Mouse (Mus musculus) embryonic fibroblast, embryonic 13.5 days (primary cell): ENCODE results near the gene Lta. TPM values are rescaled to one million over a fixed set of nuclear protein-coding genes. Genes with fewer than 3 reads are reported as not detected.

Experiments used
- H3K27ac ChIP-seq: 2 replicates; pipeline ENCODE4 v1.5.1; 2012; ENCODE audit warnings: low read length, control low read depth, inconsistent platforms; ENCODE audit not compliant: insufficient read depth
- H3K4me1 ChIP-seq: 2 replicates; pipeline ENCODE4 v1.6.1; 2011; ENCODE audit warnings: low read length; ENCODE audit not compliant: control insufficient read depth, insufficient read depth
- H3K4me3 ChIP-seq: 2 replicates; pipeline ENCODE4 v1.5.1; 2011; ENCODE audit warnings: mild to moderate bottlenecking, control low read depth, low read length; ENCODE audit not compliant: insufficient read depth
- CTCF ChIP-seq: IDR thresholded peaks from 2 replicates; pipeline ENCODE4 v1.5.1; 2011; ENCODE audit warnings: mild to moderate bottlenecking, control low read depth, low read length, moderate library complexity, borderline replicate concordance; ENCODE audit not compliant: insufficient read depth
- POLR2A ChIP-seq: IDR thresholded peaks from 2 replicates; pipeline ENCODE4 v1.6.1; 2011; ENCODE audit warnings: low read depth, mild to moderate bottlenecking, control low read depth, low read length, moderate library complexity
- polyA plus RNA-seq: library from polyadenylated mRNA; stranded (reverse); fragments of >200 nt; gene quantifications from 2 replicates; pipeline ENCODE4 v1.2.4, GENCODE M21; 2011; ENCODE audit warnings: low read depth; ENCODE audit not compliant: missing spikeins, insufficient read length

The Lta gene
- polyA plus RNA-seq, 1 experiment: not detected

DNA sequence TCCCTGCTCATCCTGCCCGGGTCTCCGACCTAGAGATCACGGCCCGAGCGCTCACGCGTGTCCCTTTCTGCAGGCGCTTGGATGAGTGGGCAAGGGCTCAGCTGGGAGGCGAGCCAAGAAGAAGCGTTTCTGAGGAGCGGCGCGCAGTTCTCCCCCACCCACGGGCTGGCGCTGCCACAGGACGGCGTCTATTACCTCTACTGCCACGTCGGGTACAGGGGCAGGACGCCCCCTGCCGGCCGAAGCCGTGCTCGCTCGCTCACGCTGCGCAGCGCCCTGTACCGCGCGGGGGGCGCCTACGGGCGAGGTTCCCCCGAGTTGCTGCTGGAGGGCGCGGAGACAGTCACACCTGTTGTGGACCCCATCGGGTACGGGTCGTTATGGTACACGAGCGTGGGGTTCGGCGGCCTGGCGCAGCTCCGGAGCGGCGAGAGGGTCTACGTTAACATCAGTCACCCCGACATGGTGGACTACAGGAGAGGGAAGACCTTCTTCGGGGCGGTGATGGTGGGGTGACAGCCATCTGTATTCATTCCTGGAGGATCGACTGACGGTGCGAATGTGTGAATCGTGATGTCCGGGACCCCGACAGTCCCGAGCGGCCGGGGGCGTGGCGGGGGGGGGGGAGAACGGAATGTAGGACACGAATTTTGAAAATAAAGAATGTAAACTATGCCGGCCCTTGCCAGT, 9.4 kb downstream of the Lta start:
- H3K4me1 ChIP-seq: no peaks in the 10 kb centered on the region; the same call in 1 of the 2 replicates
- TF ChIP-seq POLR2A (no peak), CTCF (peak; percentile 92)
- peak overlapping the region; percentile 26 for H3K4me3 ChIP-seq
- no peak overlapping the region for H3K27ac ChIP-seq

DNA sequence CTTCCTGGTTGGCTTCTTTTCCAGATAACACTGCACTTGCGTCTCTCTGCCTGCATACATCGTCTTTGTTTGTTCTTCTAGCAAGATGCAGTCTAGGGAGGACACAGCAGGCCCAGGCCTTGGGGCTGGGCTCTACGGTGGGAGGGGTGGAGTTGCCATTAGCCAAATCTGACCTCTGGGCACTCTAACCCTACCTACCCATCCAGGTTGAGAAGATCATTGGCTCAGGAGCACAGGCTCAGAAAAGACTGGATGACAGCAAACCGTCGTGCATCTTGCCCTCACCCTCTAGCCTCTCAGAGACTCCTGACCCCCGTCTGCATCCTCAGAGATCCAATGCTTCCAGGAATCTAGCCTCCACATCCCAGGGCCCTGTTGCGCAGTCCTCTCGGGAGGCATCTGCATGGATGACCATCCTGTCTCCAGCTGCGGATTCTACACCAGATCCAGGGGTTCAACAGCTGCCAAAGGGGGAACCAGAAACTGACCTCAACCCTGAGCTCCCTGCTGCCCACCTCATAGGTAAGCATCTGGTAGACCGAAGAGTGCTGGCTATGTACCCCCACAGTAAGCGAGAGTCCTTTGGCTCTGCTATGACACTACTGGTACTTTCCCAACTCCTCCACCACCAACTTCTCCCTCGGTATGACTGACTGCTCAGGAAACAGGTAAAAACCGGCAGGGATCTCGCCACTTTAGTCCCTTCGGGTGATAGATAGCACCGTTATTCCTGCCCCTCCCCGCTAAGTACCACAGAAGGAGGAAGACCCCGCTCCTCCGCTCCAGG, 10.1 kb downstream of the Lta start:
- TF ChIP-seq CTCF (no peak), POLR2A (no peak)
- Histone ChIP-seq H3K27ac (no peak overlapping the region), H3K4me1 (no peaks in the 10 kb centered on the region; the same call in 1 of the 2 replicates), H3K4me3 (peak overlapping the region; percentile 26; the same call in 1 of the 2 replicates)

DNA sequence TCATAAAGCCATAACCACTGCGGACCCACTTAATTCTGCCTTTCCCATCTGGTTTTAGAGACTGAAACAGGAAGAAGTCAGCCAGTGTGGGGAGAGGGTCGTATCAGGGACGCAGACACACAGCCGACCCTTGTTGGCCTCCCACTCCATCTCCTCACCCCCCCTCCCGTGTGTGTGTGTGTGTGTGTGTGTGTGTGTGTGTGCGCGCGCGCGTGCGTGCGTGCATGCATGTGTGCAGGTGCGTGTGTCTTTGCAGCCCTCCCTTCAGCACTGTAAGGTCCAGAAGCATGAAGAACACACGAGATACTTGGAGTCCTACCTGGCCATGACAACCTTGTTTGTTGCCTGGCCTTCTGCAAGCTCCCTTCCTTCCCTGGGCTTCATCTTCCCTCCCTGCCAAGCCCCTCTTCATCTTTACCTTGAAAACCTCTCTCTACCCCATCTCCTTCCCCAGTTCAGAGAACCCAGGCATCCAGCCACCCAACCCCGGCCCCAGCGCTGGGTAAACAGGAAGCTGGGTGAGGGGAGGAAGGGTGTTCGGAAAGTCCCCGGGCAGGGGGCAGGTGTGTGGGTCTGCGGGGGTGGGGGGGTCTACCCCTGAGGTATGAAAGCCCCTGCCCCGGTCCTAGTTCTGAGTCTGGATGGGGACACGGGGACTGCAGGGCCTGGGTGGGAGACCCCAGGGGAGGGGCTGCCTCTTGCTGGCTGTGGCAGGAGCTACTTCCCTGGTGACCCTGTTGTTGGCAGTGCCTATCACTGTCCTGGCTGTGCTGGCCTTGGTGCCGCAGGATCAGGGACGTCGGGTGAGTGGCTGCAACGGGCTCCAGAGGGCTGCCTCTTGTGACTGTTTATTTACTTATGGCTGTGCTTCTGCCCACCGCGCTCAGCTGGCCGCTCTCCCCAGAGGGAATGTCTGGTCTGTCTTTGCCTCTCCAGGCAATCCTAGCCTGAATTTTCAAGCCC, 11.0 kb downstream of the Lta start, which contains the start of gene Ltb:
Ltb (plus strand) TSS at position 559 of the 963 bp plus-strand sequence.
- H3K27ac ChIP-seq: no peak within 1 kb of the TSS
- H3K4me1 ChIP-seq: no peaks in the 10 kb centered on the region; the same call in 1 of the 2 replicates
- no peak within 1 kb of the TSS for H3K4me3 ChIP-seq
- TF ChIP-seq CTCF: no peak
- no peak for TF ChIP-seq POLR2A

DNA sequence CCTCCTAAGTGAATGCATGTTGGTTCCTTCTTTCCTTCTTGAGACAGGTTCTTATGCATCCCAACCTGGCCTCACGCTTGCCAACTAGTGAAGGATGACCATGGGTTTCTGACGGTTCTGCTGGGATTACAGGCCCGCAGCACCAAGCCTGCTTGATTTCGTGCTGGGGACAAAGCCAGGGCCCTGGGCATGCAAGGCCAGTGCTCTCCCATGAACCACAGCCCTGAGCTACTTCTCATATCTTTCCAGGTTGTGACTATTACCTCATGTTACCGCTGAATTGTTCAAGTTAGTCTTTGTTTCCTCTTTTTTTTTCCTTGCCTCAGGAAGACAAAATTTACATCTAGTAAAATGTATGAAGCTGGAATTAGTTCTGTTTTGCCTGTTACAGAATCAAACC, 12.2 kb downstream of the Lta start:
- Histone ChIP-seq H3K27ac (no peak overlapping the region), H3K4me3 (no peak overlapping the region), H3K4me1 (no peaks in the 10 kb centered on the region; the same call in 1 of the 2 replicates)
- TF ChIP-seq CTCF (no peak), POLR2A (no peak)

GRCm38 (mm10) chr17:35191723-35192122, 13.4 kb downstream of the Lta start:
- no peak overlapping the region for H3K27ac ChIP-seq
- H3K4me3 ChIP-seq: no peak overlapping the region
- H3K4me1 ChIP-seq: no peaks in the 10 kb centered on the region; the same call in 1 of the 2 replicates
- no peak for TF ChIP-seq CTCF
- no peak for TF ChIP-seq POLR2A

DNA sequence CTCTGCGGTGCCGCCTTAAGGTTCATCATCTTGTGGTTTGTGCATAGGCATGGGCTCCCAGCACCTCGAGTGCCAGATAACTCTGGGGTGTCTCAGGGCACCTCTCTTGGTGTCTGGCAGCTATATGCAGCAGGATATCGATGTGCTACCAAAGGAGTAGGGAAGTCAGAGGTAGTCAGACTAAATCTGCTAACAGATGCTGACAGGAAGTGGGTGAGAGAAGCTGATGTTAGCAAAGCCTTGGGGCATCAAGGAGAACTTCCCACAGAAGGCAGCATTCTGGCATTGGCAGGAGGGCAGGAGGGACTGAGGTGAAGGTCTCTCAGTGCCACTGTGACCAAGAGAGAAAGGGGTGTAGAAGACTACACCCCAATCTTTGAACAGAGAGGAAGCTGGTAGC, 15.1 kb downstream of the Lta start:
- H3K27ac ChIP-seq: no peak overlapping the region
- H3K4me3 ChIP-seq: no peak overlapping the region
- TF ChIP-seq POLR2A (no peak), CTCF (no peak)
- H3K4me1 ChIP-seq: no peaks in the 10 kb centered on the region

GRCm38 (mm10) chr17:35189186-35189585, 16.0 kb downstream of the Lta start:
- TF ChIP-seq CTCF (no peak), POLR2A (no peak)
- Histone ChIP-seq H3K27ac (no peak overlapping the region), H3K4me3 (no peak overlapping the region), H3K4me1 (no peaks in the 10 kb centered on the region)

DNA sequence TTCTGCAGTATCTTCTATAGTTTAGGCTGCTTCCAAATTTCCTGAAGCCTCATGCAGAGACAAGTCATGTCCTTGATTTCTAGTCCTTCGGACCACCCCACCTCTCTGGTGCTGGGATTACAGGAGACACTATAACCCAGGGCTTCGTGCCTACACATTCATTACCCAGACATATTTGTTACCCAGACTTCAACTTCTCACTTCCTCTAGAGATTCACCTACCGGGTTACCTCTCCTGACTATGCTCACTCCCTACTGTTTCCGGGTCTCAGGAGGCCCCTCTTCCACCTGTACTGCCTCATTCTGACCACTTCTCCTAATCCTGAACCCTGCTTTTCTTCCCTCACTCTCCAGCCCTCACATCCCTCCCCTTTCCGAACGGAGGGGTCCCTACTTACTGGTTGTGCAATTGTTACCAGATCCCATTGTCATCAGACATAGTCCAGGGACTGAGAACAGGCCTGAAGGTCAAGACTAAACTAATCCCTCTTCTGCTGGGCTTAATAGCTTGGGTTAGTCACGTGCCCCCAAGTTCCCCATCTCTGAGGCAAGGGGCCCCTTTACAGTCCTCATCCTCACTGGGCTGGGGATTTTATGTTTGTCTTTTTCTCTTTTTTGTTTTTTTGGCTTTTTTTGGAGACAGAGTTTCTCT, 17.1 kb downstream of the Lta start, which contains the start of gene Lst1:
Lst1 (minus strand) TSS at position 481 of the 652 bp plus-strand sequence.
- Histone ChIP-seq H3K4me1 (no peaks in the 10 kb centered on the region), H3K4me3 (no peak within 1 kb of the TSS), H3K27ac (no peak within 1 kb of the TSS)
- no peak for TF ChIP-seq POLR2A
- no peak for TF ChIP-seq CTCF

GRCm38 (mm10) chr17:35187345-35187744, 17.8 kb downstream of the Lta start:
- no peak for TF ChIP-seq POLR2A
- no peak for TF ChIP-seq CTCF
- no peaks in the 10 kb centered on the region for H3K4me1 ChIP-seq
- no peak overlapping the region for H3K4me3 ChIP-seq
- H3K27ac ChIP-seq: no peak overlapping the region
